Mouse (Mus musculus) spleen, adult 2 months (tissue): ENCODE measurements at regions not wholly inside any gene's neighbourhood (a gene's known extent, or its start where the extent isn't known, plus 50 kb on each side); places are given as distances from the start of the nearest gene placed in this dataset.

Experiments
- CTCF ChIP-seq: fragments of 200-500 bp; IDR thresholded peaks from 2 replicates; pipeline ENCODE4 v1.5.1; 2011; ENCODE audit warnings: mild to moderate bottlenecking, inconsistent platforms; ENCODE audit not compliant: insufficient read depth, insufficient read length, insufficient replicate concordance; ENCODE audit errors: extremely low read depth
- POLR2A ChIP-seq: fragments of 200-500 bp; IDR thresholded peaks from 2 replicates; pipeline ENCODE4 v1.6.1; 2011; ENCODE audit warnings: low read depth, low read length, inconsistent platforms

DNA sequence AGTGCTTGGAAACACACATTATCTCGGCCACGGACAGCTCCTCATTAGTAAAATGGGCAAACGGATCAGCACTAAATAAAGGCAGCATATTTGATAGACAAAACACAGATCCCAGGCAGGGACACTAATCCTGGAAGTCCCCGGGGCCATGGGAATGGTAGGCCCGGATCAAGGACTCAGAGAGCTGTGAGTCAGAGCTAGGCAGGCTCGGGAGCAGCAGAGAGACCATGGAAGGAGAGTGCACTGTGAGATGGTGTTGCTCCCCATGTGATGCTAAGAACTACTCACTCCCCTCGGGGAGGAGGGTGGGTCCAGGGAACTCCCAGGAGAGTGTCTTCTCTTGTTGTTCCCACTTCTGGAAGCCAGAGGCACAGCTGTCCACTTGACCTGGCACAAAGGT, 126.6 kb downstream of the Vegfa start:
- TF ChIP-seq CTCF (no peak), POLR2A (no peak)
